Mouse (Mus musculus): ENCODE measurements around the gene Msh4. TPM values are rescaled to one million over a fixed set of nuclear protein-coding genes. Genes with fewer than 3 reads are reported as not detected.

Msh4 gene
- polyA plus RNA-seq (2012; rRNA removed) (0.10 and 0.11 TPM in 2 replicates), polyA plus RNA-seq (2014; fragmentation: Nextera tagmentation; extraction: Ambion mirVana) (0.17 TPM in 1 of 2 replicates, not detected in the other)

GRCm38 (mm10) chr3:153906136-153906871 lies at the start of gene Msh4:
Msh4 (minus strand) TSS chr3:153906138.
- Histone ChIP-seq H3K9ac (ENCODE audit: low read depth, low read length, severe bottlenecking) (no peak within 1 kb of the TSS), H3K4me2 (replicated peaks; ENCODE audit: low read depth, low read length, severe bottlenecking) (no peak within 1 kb of the TSS), H3K4me1 (ENCODE audit: control insufficient read depth, insufficient read depth, low read length) (peaks cover 14% of the 10 kb centered on the region), H3K36me3 (ENCODE audit: control insufficient read depth, insufficient read depth, low read length) (peaks cover 77% of the 10 kb centered on the region), H3K27me3 (ENCODE audit: control insufficient read depth, insufficient read depth, low read length) (no peaks in the 10 kb centered on the region), H3K4me3 (replicated peaks; ENCODE audit: low read length) (no peak within 1 kb of the TSS), H3K27ac (replicated peaks; ENCODE audit: low read depth, low read length) (no peak within 1 kb of the TSS), H3K9me3 (ENCODE audit: control insufficient read depth, low read length) (no peaks in the 10 kb centered on the region)
- no peak for DNase-seq (ENCODE audit: low spot score)
- ATAC-seq (ENCODE audit: low FRiP score, low read depth): no peak
- TF ChIP-seq POLR2A (IDR thresholded peaks at IDR 0.05; ENCODE audit: borderline replicate concordance, extremely low read depth, insufficient read depth, insufficient read length): no peak
- WGBS: 84% methylated on average over 9 of the region's 9 CpGs

- Histone ChIP-seq H3K36me3 (ENCODE audit: control insufficient read depth, insufficient read depth, low read length) (no peaks in the 10 kb centered on the region), H3K9ac (ENCODE audit: low read depth, low read length, severe bottlenecking) (no peak overlapping the region), H3K9me3 (ENCODE audit: control insufficient read depth, low read length) (no peaks in the 10 kb centered on the region), H3K4me1 (ENCODE audit: control insufficient read depth, insufficient read depth, low read length) (peaks cover 1% of the 10 kb centered on the region), H3K27ac (replicated peaks; ENCODE audit: low read depth, low read length) (no peak overlapping the region), H3K4me2 (replicated peaks; ENCODE audit: low read depth, low read length, severe bottlenecking) (no peak overlapping the region), H3K27me3 (ENCODE audit: control insufficient read depth, insufficient read depth, low read length) (no peaks in the 10 kb centered on the region), H3K4me3 (replicated peaks; ENCODE audit: low read length) (no peak overlapping the region)
- WGBS: 65% methylated on average over 2 of the region's 2 CpGs
- TF ChIP-seq POLR2A (IDR thresholded peaks at IDR 0.05; ENCODE audit: borderline replicate concordance, extremely low read depth, insufficient read depth, insufficient read length): no peak
- DNase-seq (ENCODE audit: low spot score) (no peak), ATAC-seq (ENCODE audit: low FRiP score, low read depth) (no peak)
Observed at GRCm38 (mm10) chr3:153948176-153948575, 42.2 kb upstream of the Msh4 start.

- Histone ChIP-seq H3K4me1 (ENCODE audit: control insufficient read depth, insufficient read depth, low read length) (peaks cover 10% of the 10 kb centered on the region), H3K4me3 (replicated peaks; ENCODE audit: low read length) (no peak overlapping the region), H3K27ac (replicated peaks; ENCODE audit: low read depth, low read length) (no peak overlapping the region), H3K9ac (ENCODE audit: low read depth, low read length, severe bottlenecking) (no peak overlapping the region), H3K9me3 (ENCODE audit: control insufficient read depth, low read length) (no peaks in the 10 kb centered on the region), H3K27me3 (ENCODE audit: control insufficient read depth, insufficient read depth, low read length) (no peaks in the 10 kb centered on the region), H3K4me2 (replicated peaks; ENCODE audit: low read depth, low read length, severe bottlenecking) (no peak overlapping the region), H3K36me3 (ENCODE audit: control insufficient read depth, insufficient read depth, low read length) (no peaks in the 10 kb centered on the region)
- ATAC-seq (ENCODE audit: low FRiP score, low read depth) (no peak), DNase-seq (ENCODE audit: low spot score) (no peak)
- WGBS: 70% methylated on average over 4 of the region's 4 CpGs
- TF ChIP-seq POLR2A (IDR thresholded peaks at IDR 0.05; ENCODE audit: borderline replicate concordance, extremely low read depth, insufficient read depth, insufficient read length): no peak
Observed at GRCm38 (mm10) chr3:153947271-153947670, 41.3 kb upstream of the Msh4 start.

- Histone ChIP-seq H3K4me1 (ENCODE audit: control insufficient read depth, insufficient read depth, low read length) (peaks cover 10% of the 10 kb centered on the region), H3K4me2 (replicated peaks; ENCODE audit: low read depth, low read length, severe bottlenecking) (peak within 1 kb of the TSS; percentile 64), H3K27me3 (ENCODE audit: control insufficient read depth, insufficient read depth, low read length) (no peaks in the 10 kb centered on the region), H3K9ac (ENCODE audit: low read depth, low read length, severe bottlenecking) (peak within 1 kb of the TSS; percentile 62), H3K4me3 (replicated peaks; ENCODE audit: low read length) (peak within 1 kb of the TSS; percentile 62), H3K27ac (replicated peaks; ENCODE audit: low read depth, low read length) (peak within 1 kb of the TSS; percentile 77), H3K9me3 (ENCODE audit: control insufficient read depth, low read length) (no peaks in the 10 kb centered on the region), H3K36me3 (ENCODE audit: control insufficient read depth, insufficient read depth, low read length) (peaks cover 7% of the 10 kb centered on the region)
- ATAC-seq (ENCODE audit: low FRiP score, low read depth) (peak; percentile 96), DNase-seq (ENCODE audit: low spot score) (peak; percentile 98)
- WGBS: 1% methylated on average over 38 of the region's 41 CpGs
- TF ChIP-seq POLR2A (IDR thresholded peaks at IDR 0.05; ENCODE audit: borderline replicate concordance, extremely low read depth, insufficient read depth, insufficient read length): peak; percentile 82; the same call in 1 of the 2 replicates
Observed at GRCm38 (mm10) chr3:153944335-153944990, 38.5 kb upstream of the Msh4 start, which contains the start of gene Acadm. Acadm (minus strand) TSS chr3:153944632.

GRCm38 (mm10) chr3:153943901-153944334 lies 38.0 kb upstream of the Msh4 start:
- no peak for TF ChIP-seq POLR2A (IDR thresholded peaks at IDR 0.05; ENCODE audit: borderline replicate concordance, extremely low read depth, insufficient read depth, insufficient read length)
- H3K27ac ChIP-seq (replicated peaks; ENCODE audit: low read depth, low read length): peak overlapping the region; percentile 77
- H3K9me3 ChIP-seq (ENCODE audit: control insufficient read depth, low read length): no peaks in the 10 kb centered on the region
- H3K9ac ChIP-seq (ENCODE audit: low read depth, low read length, severe bottlenecking): peak overlapping the region; percentile 62
- H3K27me3 ChIP-seq (ENCODE audit: control insufficient read depth, insufficient read depth, low read length): no peaks in the 10 kb centered on the region
- H3K4me3 ChIP-seq (replicated peaks; ENCODE audit: low read length): peak overlapping the region; percentile 62
- peaks cover 10% of the 10 kb centered on the region for H3K4me1 ChIP-seq (ENCODE audit: control insufficient read depth, insufficient read depth, low read length)
- DNase-seq (ENCODE audit: low spot score): peak; percentile 53
- H3K36me3 ChIP-seq (ENCODE audit: control insufficient read depth, insufficient read depth, low read length): peaks cover 10% of the 10 kb centered on the region
- peak overlapping the region; percentile 64 for H3K4me2 ChIP-seq (replicated peaks; ENCODE audit: low read depth, low read length, severe bottlenecking)
- WGBS: 1% methylated on average over 18 of the region's 19 CpGs
- peak; percentile 52 for ATAC-seq (ENCODE audit: low FRiP score, low read depth)
